Mouse (Mus musculus) intestine, postnatal 0 days (tissue): ENCODE measurements at regions not wholly inside any gene's neighbourhood (a gene's known extent, or its start where the extent isn't known, plus 50 kb on each side); places are given as distances from the start of the nearest gene placed in this dataset.

ENCODE experiments used
- ATAC-seq: fragments of 200-750 bp; cut with Nextera tagmentation; 2 replicates; pipeline ENCODE4 v1.8.0; 2017; ENCODE audit warnings: mild to moderate bottlenecking, moderate TSS enrichment, moderate library complexity
- H3K27ac ChIP-seq: fragments of 300-500 bp; sonication (generic); 2 replicates; pipeline ENCODE4 v1.5.1; 2014; ENCODE audit warnings: mild to moderate bottlenecking, low read depth, low read length, moderate library complexity
- H3K27me3 ChIP-seq: fragments of 300-500 bp; sonication (generic); replicated peaks from 2 replicates; pipeline ENCODE4 v1.6.1; 2014; ENCODE audit warnings: low read length, mixed read lengths; ENCODE audit not compliant: control insufficient read depth, insufficient read depth
- H3K36me3 ChIP-seq: fragments of 300-500 bp; sonication (generic); 2 replicates; pipeline ENCODE4 v1.6.1; 2014; ENCODE audit warnings: mild to moderate bottlenecking, moderate library complexity; ENCODE audit not compliant: control insufficient read depth, insufficient read depth
- H3K4me1 ChIP-seq: fragments of 300-500 bp; sonication (generic); replicated peaks from 2 replicates; pipeline ENCODE4 v1.6.1; 2014; ENCODE audit warnings: antibody characterized with exemption, low read length, mixed read lengths; ENCODE audit not compliant: control insufficient read depth, insufficient read depth
- H3K4me2 ChIP-seq: fragments of 300-500 bp; sonication (generic); replicated peaks from 2 replicates; pipeline ENCODE4 v1.6.1; 2014; ENCODE audit warnings: low read depth, mild to moderate bottlenecking, moderate library complexity
- H3K4me3 ChIP-seq: fragments of 300-500 bp; sonication (generic); 2 replicates; pipeline ENCODE4 v1.5.1; 2014; ENCODE audit warnings: low read depth, low read length
- H3K9ac ChIP-seq: fragments of 300-500 bp; sonication (generic); 2 replicates; pipeline ENCODE4 v1.6.1; 2014; ENCODE audit warnings: mild to moderate bottlenecking, low read depth, low read length
- H3K9me3 ChIP-seq: fragments of 300-500 bp; sonication (generic); 2 replicates; pipeline ENCODE4 v1.6.1; 2016; ENCODE audit warnings: mixed run types; ENCODE audit not compliant: control insufficient read depth
- CTCF ChIP-seq: sonication (generic); IDR thresholded peaks from 2 replicates; pipeline ENCODE4 v1.5.1; 2016; ENCODE audit warnings: low read depth, mild to moderate bottlenecking, control low read depth, antibody characterized with exemption, moderate library complexity
- WGBS: fragments of 180-500 bp; shearing (Covaris S2); extraction: QIAGEN DNeasy Blood & Tissue Kit; methylation state at CpG from one replicate; pipeline ENCODE4 v1.1.7; 2014; 5-methylcytosine and 5-hydroxymethylcytosine counted together

DNA sequence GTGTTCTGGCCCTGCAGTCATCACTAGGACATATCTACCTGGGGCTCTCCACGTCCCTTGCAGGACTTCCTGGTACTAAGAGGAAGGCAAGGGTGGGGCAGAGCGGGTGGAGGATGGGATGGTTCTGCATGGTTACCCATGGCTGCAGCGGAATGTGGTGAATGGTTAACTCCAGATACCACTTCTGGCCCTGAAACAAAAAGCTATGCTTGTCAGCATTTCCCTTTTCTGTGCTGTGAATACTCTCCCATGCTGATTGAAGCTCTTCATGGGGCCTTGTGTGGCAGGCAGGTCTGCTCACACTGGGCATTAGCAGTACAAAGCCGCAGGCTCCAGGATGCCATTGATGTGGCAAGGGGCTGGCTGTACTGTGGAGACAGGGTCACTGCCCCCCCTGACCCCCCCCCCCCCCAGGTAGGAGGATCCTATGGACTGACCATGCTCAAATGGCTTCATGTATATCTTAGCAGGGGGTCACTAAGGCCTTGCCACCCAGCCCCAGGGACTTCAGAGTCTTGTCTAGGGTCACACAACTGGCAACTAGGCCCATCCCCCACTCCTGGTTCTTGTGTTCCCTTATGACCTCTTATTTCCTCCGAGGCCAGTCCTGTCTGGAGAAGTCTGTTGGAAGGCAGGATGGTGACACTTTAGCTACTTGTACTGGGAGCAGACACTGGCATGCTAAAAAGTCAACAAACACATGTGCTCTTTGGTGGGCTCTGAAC lies 120.0 kb upstream of the Id2 start:
- ATAC-seq = peak; percentile 91
- 0 out of 2 replicates have a peak, but pooled peaks cover 4% of the 10 kb centered on the region for H3K4me1 ChIP-seq
- no peak overlapping the region for H3K4me3 ChIP-seq
- H3K27me3 ChIP-seq = no peaks in the 10 kb centered on the region
- TF ChIP-seq CTCF = no peak
- no peaks in the 10 kb centered on the region for H3K36me3 ChIP-seq
- WGBS = 44% methylated on average over 5 of the region's 5 CpGs
- no peaks in the 10 kb centered on the region for H3K9me3 ChIP-seq
- H3K27ac ChIP-seq = no peak overlapping the region; the same call in 1 of the 2 replicates
- H3K9ac ChIP-seq = no peak overlapping the region
- H3K4me2 ChIP-seq = no peak overlapping the region

GRCm38 (mm10) chr12:25215266-25215665 lies 118.3 kb upstream of the Id2 start:
- 0 out of 2 replicates have a peak, but pooled peaks cover 4% of the 10 kb centered on the region for H3K4me1 ChIP-seq
- no peak overlapping the region for H3K4me3 ChIP-seq
- H3K9me3 ChIP-seq = no peaks in the 10 kb centered on the region
- H3K9ac ChIP-seq = no peak overlapping the region
- no peaks in the 10 kb centered on the region for H3K36me3 ChIP-seq
- TF ChIP-seq CTCF = no peak
- WGBS = 44% methylated on average over 5 of the region's 5 CpGs
- H3K27ac ChIP-seq = no peak overlapping the region
- no peaks in the 10 kb centered on the region for H3K27me3 ChIP-seq
- no peak for ATAC-seq
- H3K4me2 ChIP-seq = no peak overlapping the region

- H3K4me2 ChIP-seq = no peak overlapping the region
- WGBS = 86% methylated on average over 11 of the region's 11 CpGs
- no peak overlapping the region for H3K4me3 ChIP-seq
- H3K27me3 ChIP-seq = no peaks in the 10 kb centered on the region
- ATAC-seq = no peak
- no peaks in the 10 kb centered on the region for H3K36me3 ChIP-seq
- peaks cover 4% of the 10 kb centered on the region; the same call in 1 of the 2 replicates for H3K4me1 ChIP-seq
- no peaks in the 10 kb centered on the region for H3K9me3 ChIP-seq
- no peak for TF ChIP-seq CTCF
- no peak overlapping the region for H3K9ac ChIP-seq
- H3K27ac ChIP-seq = no peak overlapping the region
Observed at GRCm38 (mm10) chr12:25213782-25214478, 117.0 kb upstream of the Id2 start.

DNA sequence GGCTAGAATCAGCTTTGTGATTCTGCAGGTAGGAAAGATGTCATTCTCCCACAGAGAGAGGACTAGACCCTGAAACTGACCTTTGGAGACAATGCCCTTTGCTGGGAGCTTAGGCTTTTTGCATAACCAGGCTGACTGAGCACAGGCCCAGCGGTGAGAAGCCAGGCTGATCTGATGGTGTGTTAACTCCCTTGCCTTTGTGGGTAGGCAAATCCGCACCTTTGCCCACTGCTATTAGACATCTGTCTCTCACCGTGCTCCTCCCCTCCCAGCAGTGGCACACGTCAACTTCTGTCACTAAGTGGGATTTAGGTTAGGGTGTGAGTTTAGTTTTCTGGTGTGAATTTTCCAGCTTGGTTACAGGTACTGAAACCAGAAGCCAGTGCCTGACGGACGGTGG lies 114.4 kb upstream of the Id2 start:
- no peak for ATAC-seq
- WGBS = 89% methylated on average over 6 of the region's 6 CpGs
- Histone ChIP-seq H3K4me1 (no peaks in the 10 kb centered on the region; the same call in 1 of the 2 replicates), H3K36me3 (no peaks in the 10 kb centered on the region), H3K9ac (no peak overlapping the region), H3K4me2 (no peak overlapping the region), H3K4me3 (no peak overlapping the region), H3K9me3 (no peaks in the 10 kb centered on the region), H3K27me3 (no peaks in the 10 kb centered on the region), H3K27ac (no peak overlapping the region)
- no peak for TF ChIP-seq CTCF

DNA sequence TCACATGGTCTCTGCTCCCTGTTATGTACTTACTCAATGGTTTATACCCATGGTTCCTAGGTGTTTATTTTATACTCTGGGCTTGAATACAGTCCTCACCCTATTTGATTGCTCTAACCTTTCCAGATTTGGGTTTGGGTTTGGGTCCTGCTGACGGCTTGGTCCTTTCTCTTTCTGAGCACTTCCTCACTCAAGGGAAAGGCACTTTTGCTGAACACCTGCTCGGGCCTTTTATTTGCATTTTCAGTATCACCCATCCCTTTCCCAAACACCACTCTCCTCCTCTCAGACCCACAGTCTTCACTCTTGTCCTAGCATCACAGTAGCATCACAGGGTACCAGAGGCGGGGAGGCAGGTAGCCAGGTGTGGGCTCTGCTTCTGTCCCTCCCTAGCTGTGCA lies 113.7 kb upstream of the Id2 start:
- Histone ChIP-seq H3K27me3 (no peaks in the 10 kb centered on the region), H3K9me3 (no peaks in the 10 kb centered on the region), H3K27ac (no peak overlapping the region), H3K4me1 (no peaks in the 10 kb centered on the region; the same call in 1 of the 2 replicates), H3K9ac (no peak overlapping the region), H3K4me2 (no peak overlapping the region), H3K36me3 (no peaks in the 10 kb centered on the region), H3K4me3 (no peak overlapping the region)
- WGBS = 82% methylated on average over 3 of the region's 3 CpGs
- ATAC-seq = no peak
- no peak for TF ChIP-seq CTCF

DNA sequence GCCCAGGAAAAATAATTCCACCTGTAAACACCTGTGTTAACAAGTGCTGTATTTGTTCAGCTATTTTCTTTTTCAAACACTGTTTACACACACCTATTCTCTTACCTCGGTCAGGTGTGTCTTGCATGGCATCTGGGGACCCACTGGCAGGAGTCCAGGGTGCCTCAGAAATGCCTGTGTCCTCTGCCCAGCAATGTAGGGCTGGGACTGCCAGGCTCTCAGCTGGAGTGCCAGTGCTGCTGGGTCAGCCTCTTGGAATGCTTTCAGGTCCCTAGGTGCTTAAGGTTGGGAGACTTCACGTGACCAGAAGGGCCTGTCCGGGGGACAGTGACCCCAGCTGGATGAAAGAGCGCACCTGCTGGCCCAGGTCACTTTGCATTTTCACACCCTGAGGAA lies 112.4 kb upstream of the Id2 start:
- no peak for TF ChIP-seq CTCF
- H3K4me1 ChIP-seq = no peaks in the 10 kb centered on the region; the same call in 1 of the 2 replicates
- H3K9me3 ChIP-seq = no peaks in the 10 kb centered on the region
- H3K9ac ChIP-seq = no peak overlapping the region
- ATAC-seq = peak; percentile 58; the same call in 1 of the 2 replicates
- no peak overlapping the region for H3K4me2 ChIP-seq
- no peaks in the 10 kb centered on the region for H3K27me3 ChIP-seq
- no peaks in the 10 kb centered on the region for H3K36me3 ChIP-seq
- H3K27ac ChIP-seq = no peak overlapping the region
- WGBS = 56% methylated on average over 4 of the region's 4 CpGs
- H3K4me3 ChIP-seq = no peak overlapping the region
